Mouse (Mus musculus): ENCODE data around the gene Smg5.

The Smg5 gene

DNA sequence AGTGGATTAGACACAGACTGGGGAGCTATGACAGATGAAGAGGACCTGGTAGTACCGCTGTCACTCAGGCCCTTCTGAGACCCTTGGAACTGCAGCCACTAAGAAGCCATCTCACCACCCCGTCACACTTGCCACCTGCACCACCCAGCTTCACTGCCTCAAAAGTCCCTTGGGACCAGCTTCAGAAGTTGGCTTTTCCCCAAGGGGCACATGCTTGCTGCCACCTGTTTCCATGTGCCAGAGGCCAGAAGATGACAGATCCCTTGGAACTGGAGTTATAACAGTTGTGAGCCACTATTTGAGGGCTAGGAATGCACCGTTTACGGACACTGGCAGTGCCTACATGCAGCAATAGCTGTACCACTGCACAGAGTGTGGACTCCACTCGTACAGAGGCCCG is 59.2 kb downstream of the Smg5 start:
- DNase-seq (ENCODE audit: extremely low spot score): no peak

DNA sequence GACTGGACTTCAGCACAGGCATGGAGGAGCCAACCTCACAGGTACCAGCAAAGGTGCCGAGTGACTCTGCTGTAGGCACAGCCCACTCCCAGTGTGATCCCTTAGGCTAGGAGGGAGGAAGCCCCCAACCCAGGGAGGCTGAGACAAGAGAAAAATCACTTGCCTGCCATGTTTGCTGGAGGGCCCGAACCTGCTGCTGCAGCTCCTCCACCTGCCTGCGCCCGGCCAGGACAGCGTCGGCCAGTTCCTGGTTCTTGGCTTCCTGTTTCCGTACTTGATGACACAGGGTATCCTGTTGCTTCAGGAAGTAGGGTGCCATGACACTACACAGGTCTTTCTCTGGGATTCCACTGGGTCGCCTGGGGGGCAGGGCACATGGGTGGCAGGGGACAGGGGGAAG is 59.7 kb downstream of the Smg5 start:
- no peak for DNase-seq (ENCODE audit: extremely low spot score)

GRCm38 (mm10) chr3:88398666-88399065 is 62.6 kb downstream of the Smg5 start:
- no peak for DNase-seq (ENCODE audit: extremely low spot score)

DNA sequence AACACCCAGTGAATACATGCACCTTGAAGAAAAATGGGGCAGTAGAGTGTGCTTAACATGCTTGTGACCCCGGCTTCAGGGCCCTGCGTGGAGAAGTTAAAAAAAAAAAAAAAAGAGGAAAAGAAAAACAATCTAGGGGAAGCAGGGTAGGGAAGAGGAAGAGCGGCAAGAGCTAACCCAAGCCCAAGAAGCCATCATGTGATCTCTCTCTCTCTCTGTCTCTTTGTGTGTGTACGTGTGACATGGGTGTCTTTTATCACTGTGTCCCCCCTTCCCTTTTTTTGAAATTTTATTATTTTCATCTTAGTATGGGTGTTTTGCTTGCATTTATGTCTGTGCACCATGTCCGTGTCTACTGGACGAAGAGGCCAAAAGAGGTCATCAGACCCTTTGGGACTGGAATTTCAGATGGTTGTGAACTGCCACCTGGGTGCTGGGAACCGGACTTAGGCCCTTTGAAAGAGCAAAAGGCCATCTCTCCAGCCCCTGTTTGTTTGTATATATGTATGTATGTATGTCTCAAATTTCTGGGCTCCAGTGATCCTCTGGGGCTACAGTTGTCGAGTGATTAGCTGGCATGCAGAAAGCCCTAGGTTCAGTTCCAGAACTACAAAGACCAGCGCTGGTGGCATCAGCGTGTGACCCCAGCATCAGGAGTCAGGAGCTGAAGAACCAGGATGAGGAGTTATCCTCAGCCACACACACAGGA is 67.6 kb downstream of the Smg5 start:
- no peak for DNase-seq (ENCODE audit: extremely low spot score)

DNA sequence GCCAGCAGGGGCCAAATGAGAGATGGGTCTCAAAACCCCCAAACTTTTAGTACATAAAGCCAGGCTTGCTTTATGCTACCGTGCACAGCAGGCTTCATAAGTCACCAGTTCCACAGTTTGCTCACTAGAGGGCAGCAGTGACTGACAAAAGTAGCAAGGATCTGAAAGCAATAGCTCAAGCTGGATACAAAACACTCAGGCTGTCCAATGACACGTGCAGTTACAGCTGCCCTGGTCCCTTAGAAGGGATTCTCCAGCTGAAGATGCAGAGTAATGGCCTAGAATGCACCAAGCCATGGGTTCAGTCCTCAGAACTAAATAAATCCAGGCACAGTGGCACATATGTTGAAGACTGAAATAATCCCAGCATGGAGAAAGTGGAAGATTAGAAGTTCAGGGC is 71.0 kb downstream of the Smg5 start:
- peak; percentile 76 for DNase-seq (ENCODE audit: extremely low spot score)

GRCm38 (mm10) chr3:88407529-88407928 is 71.5 kb downstream of the Smg5 start:
- DNase-seq (ENCODE audit: extremely low spot score): no peak

DNA sequence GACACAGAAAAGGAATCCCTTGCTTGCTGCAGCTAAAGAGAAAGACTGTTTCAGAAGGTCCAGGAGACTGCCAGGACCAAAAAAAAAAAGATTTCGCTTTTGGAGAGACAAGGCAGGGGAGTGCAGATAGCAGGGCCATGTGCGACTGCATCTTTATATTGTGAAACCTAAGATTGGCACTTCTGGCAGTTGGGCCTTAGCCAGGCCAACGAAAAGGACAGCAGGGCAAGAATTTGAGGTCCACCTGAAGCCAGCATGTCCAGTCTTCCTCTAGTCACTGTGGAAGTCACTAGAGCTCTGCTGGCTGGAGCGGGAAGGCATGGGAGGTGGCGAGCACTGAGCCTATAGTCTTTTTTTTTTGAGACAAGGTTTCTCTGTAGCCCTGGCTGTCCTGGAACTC is 72.9 kb downstream of the Smg5 start:
- DNase-seq (ENCODE audit: extremely low spot score): no peak

- DNase-seq (ENCODE audit: extremely low spot score): peak; percentile 96
These were observed 73.9 kb downstream of the Smg5 start, which contains the start of gene Pmf1 for GRCm38 (mm10) chr3:88409741-88410644. TSS of gene Pmf1 (minus strand) at chr3:88410331.

- DNase-seq (ENCODE audit: extremely low spot score): no peak
These were observed 74.6 kb downstream of the Smg5 start for GRCm38 (mm10) chr3:88410645-88411031.

DNA sequence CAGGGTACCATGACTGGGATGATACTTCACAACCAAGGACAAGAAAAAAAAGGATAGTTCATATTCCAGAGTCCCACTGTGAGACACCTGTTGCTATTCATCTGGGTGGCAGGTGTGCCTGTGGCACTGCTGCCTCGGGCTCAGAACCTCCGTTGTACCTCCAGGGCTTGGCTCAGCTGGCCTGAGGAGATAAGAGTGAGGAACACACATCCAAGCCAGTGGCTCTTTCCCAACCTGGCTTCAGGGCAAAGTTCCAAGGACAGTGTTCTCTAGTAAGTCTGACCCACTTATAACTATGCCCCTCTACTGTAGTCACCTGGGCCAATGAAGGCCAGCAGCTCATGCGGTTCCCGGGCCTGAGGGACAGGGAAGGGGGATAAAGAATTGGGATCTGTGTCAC is 75.6 kb downstream of the Smg5 start:
- DNase-seq (ENCODE audit: extremely low spot score): no peak
